Mouse (Mus musculus) 3T3-L1 (cell line): Measurements from ENCODE around the gene Daw1.

Experiments used
- DNase-seq: peaks from one replicate; pipeline ENCODE4 v3.0.0-alpha.2; 2015; ENCODE audit warnings: low read depth, low spot score

The Daw1 gene

GRCm38 (mm10) chr1:83159603-83160002 lies at the start of gene Daw1:
Gene Daw1 (plus strand): TSS chr1:83159752.
- no peak for DNase-seq

DNA sequence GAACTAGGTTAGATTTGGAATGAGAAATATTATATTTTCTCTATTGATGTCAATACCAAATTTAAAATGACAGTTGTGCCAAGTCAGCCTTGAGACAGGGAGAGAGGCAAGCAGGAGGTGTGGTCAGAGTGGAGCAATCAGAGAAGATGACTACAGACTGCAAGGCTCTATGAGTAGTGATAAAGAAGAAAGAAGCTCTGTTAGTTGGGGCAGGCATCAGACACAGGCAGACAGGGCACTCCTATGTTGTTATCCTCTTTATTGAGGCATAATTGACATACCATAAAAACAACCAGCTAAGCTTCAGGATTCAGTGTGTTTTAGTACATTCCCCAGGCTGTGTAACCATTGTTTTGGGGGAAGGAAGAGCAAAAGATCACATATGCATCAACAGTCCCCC lies 48.6 kb upstream of the Daw1 start:
- no peak for DNase-seq

DNA sequence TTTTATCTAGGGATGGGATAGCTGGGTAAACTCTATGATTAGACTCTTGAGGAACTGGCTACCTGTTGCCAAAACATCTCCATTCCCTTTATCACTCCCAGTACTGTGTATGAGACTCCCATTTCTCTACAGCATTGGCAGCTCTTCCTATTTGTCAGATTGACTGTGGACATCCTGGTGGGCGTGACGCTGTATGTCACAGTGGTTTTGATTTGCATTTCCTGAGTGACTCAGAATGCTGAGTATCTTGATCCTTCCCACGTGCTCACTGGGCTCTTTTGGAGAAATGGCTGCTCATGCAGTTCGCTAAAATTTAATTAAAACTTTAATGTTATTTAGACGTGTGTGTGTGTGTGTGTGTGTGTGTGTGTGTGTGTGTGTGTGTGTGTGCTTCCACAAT lies 47.8 kb upstream of the Daw1 start:
- DNase-seq, result peak; percentile 69

GRCm38 (mm10) chr1:83116447-83117137 lies 43.0 kb upstream of the Daw1 start, which contains the start of gene Ccl20:
Gene Ccl20 (plus strand): TSS chr1:83116766.
- DNase-seq, result peak; percentile 22

- no peak for DNase-seq
Observed at GRCm38 (mm10) chr1:83117217-83117616, 42.3 kb upstream of the Daw1 start.

DNA sequence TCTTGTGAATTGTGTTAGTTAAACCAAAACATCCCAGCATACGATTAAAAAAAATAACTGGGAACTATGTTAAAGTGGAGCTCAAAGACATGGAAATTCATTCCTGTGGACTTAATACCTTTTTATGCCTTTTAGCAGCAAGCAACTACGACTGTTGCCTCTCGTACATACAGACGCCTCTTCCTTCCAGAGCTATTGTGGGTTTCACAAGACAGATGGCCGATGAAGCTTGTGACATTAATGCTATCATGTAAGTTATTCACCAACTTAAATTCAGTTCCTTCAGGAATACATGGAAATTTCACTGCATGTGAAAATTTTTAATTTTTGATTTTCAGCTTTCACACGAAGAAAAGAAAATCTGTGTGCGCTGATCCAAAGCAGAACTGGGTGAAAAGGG lies 41.9 kb upstream of the Daw1 start:
- no peak for DNase-seq

DNA sequence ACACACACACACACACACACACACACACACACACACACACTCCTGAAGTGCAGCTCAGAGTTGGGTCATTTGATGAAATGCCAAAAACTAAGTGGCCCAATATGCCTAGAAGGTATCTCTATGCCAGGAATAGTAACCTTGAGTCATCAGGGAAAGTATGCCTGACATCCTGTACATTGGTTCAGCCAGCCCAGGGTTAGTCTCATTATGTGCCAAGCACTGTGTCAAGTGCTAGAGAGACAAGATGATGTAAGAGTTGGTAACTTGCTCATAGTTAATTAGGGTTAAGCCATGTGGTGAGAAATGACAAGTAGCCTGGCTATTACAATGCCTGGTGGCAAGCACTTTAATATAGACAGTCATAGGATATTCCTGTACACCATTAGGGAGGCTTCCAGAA lies 39.6 kb upstream of the Daw1 start:
- peak; percentile 96 for DNase-seq

GRCm38 (mm10) chr1:83120312-83120711 lies 39.2 kb upstream of the Daw1 start:
- no peak for DNase-seq

GRCm38 (mm10) chr1:83123201-83123600 lies 36.4 kb upstream of the Daw1 start:
- no peak for DNase-seq

- DNase-seq, result no peak
Observed at GRCm38 (mm10) chr1:83135829-83136228, 23.7 kb upstream of the Daw1 start.

- DNase-seq, result no peak
Observed at GRCm38 (mm10) chr1:83137847-83138246, 21.7 kb upstream of the Daw1 start.

DNA sequence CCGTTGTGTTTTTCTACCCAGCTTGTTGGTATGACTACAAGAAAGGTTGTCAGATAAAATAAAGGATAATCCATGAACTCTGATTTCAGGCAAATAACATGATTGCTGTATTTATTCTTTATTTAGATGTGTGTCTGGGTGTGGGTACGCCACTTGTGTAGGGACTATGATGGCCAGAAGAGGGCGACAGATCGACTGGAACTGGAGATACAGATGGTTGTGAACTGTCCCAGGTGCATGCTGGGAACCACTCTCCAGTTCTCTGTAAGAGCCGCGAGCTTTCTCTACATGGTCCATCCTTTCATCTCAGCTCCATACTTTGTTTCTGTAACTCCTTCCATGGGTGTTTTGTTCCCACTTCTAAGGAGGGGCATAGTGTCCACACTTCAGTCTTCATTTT lies 20.8 kb upstream of the Daw1 start:
- DNase-seq, result no peak

DNA sequence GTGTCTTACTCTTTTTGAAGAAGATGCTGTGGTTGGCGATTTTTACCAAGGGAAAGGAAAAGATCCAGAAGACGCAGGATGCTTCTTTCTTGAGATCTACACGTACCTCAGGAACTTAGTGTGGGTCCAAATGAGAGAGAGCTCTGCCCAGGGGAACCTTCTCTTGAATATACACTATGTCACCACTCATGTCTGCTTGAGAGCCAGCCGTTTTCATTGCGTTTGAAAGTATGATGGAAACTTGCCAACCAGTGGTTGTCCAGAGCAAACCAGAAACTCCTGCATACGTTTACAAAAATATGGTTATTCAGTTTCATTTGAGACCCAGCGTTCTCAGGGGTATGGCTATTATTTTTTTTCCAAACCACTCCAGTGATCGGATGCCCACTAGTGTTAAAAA lies 18.0 kb upstream of the Daw1 start:
- DNase-seq, result no peak

- DNase-seq, result no peak
Observed at GRCm38 (mm10) chr1:83142055-83142454, 17.5 kb upstream of the Daw1 start.

DNA sequence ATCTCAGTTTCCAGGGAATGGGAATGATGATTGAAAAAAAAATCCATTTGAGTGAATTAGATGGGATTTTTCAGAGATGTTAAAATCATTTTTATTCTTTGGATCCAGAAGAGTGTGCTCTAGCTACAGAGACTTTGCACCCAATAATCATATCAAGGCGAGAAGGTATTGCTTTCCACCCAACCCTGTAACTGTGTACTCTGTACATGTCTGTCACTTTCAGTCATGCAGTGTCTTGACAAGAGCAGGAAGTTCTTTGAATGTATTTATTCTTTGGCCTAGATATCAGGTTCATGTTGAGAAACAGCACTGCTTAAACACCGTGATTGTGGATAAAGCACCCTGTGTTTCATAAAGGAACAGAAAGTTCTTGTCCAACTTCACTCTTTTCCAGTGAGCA lies 13.0 kb upstream of the Daw1 start:
- no peak for DNase-seq

DNA sequence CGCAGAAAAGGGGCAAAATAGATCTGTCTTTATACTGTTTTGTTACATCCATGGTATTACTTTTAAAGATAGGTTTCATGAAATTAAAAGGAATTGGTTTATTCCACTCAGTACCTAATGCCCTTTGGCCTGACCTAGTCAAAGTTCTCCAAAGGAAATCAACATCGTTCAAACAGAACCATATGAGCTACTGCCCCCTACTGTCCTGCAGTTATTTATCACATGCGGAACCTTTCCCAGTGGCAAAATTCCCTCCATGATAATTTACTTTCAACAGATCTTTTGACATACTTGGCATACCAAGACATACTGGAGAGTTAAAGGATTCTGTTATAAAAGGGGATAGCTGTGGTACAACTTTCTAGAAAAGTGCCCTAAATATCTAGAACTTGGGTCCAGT lies 9.3 kb upstream of the Daw1 start:
- peak; percentile 37 for DNase-seq

GRCm38 (mm10) chr1:83152961-83153360 lies 6.6 kb upstream of the Daw1 start:
- DNase-seq, result peak; percentile 13

DNA sequence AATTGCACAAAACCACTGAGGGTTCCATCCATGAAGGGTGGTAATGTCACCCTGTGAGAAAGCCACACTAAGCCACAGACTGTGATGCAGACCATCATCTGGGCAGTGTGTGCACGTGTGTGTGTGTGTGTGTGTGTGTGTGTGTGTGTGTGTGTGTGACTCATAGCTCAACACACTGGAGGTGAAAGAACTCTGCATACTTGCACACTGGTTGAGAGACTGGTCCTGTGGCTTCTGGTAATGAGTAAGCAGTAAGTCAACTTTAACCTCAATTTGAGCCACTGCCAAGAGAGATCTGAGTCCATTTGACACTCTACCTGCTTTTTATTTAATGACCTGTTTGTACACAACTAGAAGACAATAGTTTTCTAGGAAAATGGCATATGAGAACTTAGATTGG lies 2.7 kb upstream of the Daw1 start:
- DNase-seq, result peak; percentile 56

DNA sequence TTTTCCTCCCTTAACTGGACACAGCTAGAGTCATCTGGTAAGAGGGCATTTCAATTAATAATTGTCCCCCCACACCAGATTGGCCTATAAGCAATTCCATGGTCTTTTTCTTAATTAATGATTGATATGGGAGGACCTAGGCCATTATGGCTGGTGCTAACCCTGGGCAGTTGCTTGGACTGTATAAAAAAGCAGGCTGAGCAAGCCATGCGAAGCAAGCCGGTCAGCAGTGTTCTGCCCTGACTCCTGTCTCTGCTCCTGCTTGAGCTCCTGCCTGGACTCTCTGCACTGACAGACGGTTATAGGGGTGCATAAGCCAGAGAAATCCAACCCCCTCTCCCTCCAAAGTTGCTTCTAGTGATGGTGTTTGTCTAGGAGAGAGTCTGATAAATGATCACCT lies 2.1 kb downstream of the Daw1 start:
- DNase-seq, result no peak

- no peak for DNase-seq
Observed at GRCm38 (mm10) chr1:83164027-83164426, 4.5 kb downstream of the Daw1 start.

GRCm38 (mm10) chr1:83169158-83169557 lies 9.6 kb downstream of the Daw1 start:
- peak; percentile 80 for DNase-seq

GRCm38 (mm10) chr1:83175985-83176384 lies 16.4 kb downstream of the Daw1 start:
- no peak for DNase-seq

DNA sequence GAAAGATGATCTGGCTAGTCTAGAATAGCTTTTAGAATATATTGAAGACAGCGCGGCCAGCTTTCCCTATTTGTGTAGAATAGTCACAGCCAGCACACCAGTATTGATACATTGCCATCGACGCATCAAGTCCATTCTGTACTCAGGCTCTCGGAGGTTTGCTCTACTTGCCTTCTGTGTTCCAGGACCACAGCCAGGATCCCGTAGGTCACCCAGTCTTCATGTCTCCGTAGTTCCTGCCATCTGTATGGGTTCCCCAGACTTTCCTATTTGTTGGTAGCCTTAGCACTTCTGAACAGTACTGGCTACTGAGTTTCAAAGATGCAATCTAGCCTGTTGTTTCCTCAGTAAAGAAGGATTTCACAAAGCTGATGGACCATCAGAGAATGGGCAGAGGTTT lies 20.0 kb downstream of the Daw1 start:
- DNase-seq, result no peak

DNA sequence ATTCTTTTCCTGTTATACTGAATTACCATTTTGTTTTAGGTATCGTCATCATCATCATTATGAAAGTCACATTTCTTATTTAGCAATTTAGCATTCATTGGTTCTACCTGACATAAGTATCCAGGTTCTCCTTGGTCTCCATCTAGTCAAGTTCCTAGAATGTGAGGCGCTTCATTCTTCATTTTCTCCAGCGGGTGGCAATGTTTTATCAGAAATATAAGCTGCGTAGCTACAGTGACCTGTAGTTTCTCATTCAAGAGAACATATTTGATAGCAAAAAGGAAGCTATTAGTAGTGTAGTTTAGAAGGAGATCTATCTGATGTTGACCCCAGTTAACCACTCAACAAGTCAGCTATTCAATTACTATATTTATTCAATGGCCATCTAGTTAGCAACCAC lies 21.9 kb downstream of the Daw1 start:
- peak; percentile 41 for DNase-seq
